Mouse (Mus musculus) heart, embryonic 16.5 days (tissue): Measurements from ENCODE around the gene Mrtfa. TPM values are rescaled to one million over a fixed set of nuclear protein-coding genes. Genes with fewer than 3 reads are reported as not detected.

Experiments used
- ATAC-seq: fragments of 200-750 bp; cut with Nextera tagmentation; replicated peaks from 2 replicates; pipeline ENCODE4 v1.8.0; 2017; ENCODE audit warnings: moderate number of reproducible peaks; ENCODE audit not compliant: insufficient read depth, low FRiP score; ENCODE audit errors: extremely low read depth
- H3K27ac ChIP-seq: fragments of 300-500 bp; sonication (generic); 2 replicates; pipeline ENCODE4 v1.5.1; 2014; ENCODE audit warnings: mild to moderate bottlenecking, low read length, control low read depth, moderate library complexity
- H3K27me3 ChIP-seq: fragments of 300-500 bp; sonication (generic); 2 replicates; pipeline ENCODE4 v1.6.1; 2014; ENCODE audit warnings: low read length, mixed read lengths; ENCODE audit not compliant: control insufficient read depth, insufficient read depth
- H3K36me3 ChIP-seq: fragments of 300-500 bp; sonication (generic); 2 replicates; pipeline ENCODE4 v1.6.1; 2014; ENCODE audit not compliant: control insufficient read depth, insufficient read depth
- H3K4me1 ChIP-seq: fragments of 300-500 bp; sonication (generic); 2 replicates; pipeline ENCODE4 v1.6.1; 2014; ENCODE audit warnings: low read length, mixed read lengths; ENCODE audit not compliant: control insufficient read depth, insufficient read depth
- H3K4me2 ChIP-seq: fragments of 300-500 bp; sonication (generic); 2 replicates; pipeline ENCODE4 v1.6.1; 2014; ENCODE audit warnings: low read depth, mild to moderate bottlenecking, control low read depth, low read length
- H3K4me3 ChIP-seq: fragments of 300-500 bp; sonication (generic); 2 replicates; pipeline ENCODE4 v1.5.1; 2014; ENCODE audit warnings: mild to moderate bottlenecking, control low read depth, low read length
- H3K9ac ChIP-seq: fragments of 300-500 bp; sonication (generic); 2 replicates; pipeline ENCODE4 v1.6.1; 2014; ENCODE audit warnings: low read length, control low read depth
- H3K9me3 ChIP-seq: fragments of 300-500 bp; sonication (generic); replicated peaks from 2 replicates; pipeline ENCODE4 v1.6.1; 2016; ENCODE audit warnings: low read length; ENCODE audit not compliant: control insufficient read depth
- WGBS: fragments of 180-500 bp; shearing (Covaris S2); extraction: QIAGEN DNeasy Blood & Tissue Kit; methylation state at CpG from one replicate; pipeline ENCODE4 v1.1.7; 2014; 5-methylcytosine and 5-hydroxymethylcytosine counted together
- polyA plus RNA-seq: library from polyadenylated mRNA; unstranded; fragments of >200 nt; fragmentation: Nextera tagmentation; extraction: Ambion mirVana; gene quantifications from 2 replicates; pipeline ENCODE4 v1.2.1, GENCODE M21; 2015

Gene Mrtfa
- 14.1 TPM in 2 replicates for polyA plus RNA-seq

- H3K36me3 ChIP-seq: no peaks in the 10 kb centered on the region
- WGBS: under 1% methylated on average over 47 of the region's 48 CpGs
- H3K4me2 ChIP-seq: peak within 1 kb of the TSS; percentile 97
- peak within 1 kb of the TSS; percentile 98 for H3K4me3 ChIP-seq
- peaks cover 17% of the 10 kb centered on the region; the same call in 1 of the 2 replicates for H3K4me1 ChIP-seq
- peak within 1 kb of the TSS; percentile 80 for H3K27ac ChIP-seq
- H3K9me3 ChIP-seq: no peaks in the 10 kb centered on the region
- no peaks in the 10 kb centered on the region for H3K27me3 ChIP-seq
- peak; percentile 99 for ATAC-seq
- peak within 1 kb of the TSS; percentile 95 for H3K9ac ChIP-seq
Observed at GRCm38 (mm10) chr15:81190630-81191178, at the start of gene Mrtfa. TSS of gene Mrtfa (minus strand) at chr15:81190757.

GRCm38 (mm10) chr15:81239794-81240343 is 49.3 kb upstream of the Mrtfa start:
- Histone ChIP-seq H3K27ac (no peak overlapping the region), H3K4me3 (no peak overlapping the region), H3K27me3 (peaks cover 14% of the 10 kb centered on the region), H3K9ac (no peak overlapping the region), H3K36me3 (no peaks in the 10 kb centered on the region), H3K4me1 (peaks cover 7% of the 10 kb centered on the region; the same call in 1 of the 2 replicates), H3K4me2 (no peak overlapping the region), H3K9me3 (peaks cover 7% of the 10 kb centered on the region; the same call in 1 of the 2 replicates)
- WGBS: 75% methylated on average over 13 of the region's 13 CpGs
- ATAC-seq: no peak

- no peak overlapping the region for H3K27ac ChIP-seq
- 24% methylated on average over 7 of the region's 7 CpGs for WGBS
- H3K27me3 ChIP-seq: peaks cover 18% of the 10 kb centered on the region
- H3K9me3 ChIP-seq: peaks cover 2% of the 10 kb centered on the region; the same call in 1 of the 2 replicates
- no peaks in the 10 kb centered on the region for H3K36me3 ChIP-seq
- no peak overlapping the region for H3K4me3 ChIP-seq
- H3K4me1 ChIP-seq: peaks cover 7% of the 10 kb centered on the region; the same call in 1 of the 2 replicates
- H3K4me2 ChIP-seq: no peak overlapping the region
- no peak overlapping the region for H3K9ac ChIP-seq
- no peak for ATAC-seq
Observed at GRCm38 (mm10) chr15:81239261-81239660, 48.7 kb upstream of the Mrtfa start.

DNA sequence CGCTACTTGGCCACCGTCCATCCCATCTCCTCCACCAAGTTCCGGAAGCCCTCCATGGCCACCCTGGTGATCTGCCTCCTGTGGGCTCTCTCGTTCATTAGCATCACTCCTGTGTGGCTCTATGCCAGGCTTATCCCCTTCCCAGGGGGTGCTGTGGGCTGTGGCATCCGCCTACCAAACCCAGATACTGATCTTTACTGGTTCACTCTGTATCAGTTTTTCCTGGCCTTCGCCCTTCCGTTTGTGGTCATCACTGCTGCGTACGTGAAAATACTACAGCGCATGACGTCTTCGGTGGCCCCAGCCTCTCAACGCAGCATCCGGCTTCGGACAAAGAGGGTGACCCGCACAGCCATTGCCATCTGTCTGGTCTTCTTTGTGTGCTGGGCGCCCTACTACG is 46.9 kb upstream of the Mrtfa start:
- peaks cover 7% of the 10 kb centered on the region; the same call in 1 of the 2 replicates for H3K4me1 ChIP-seq
- peaks cover 24% of the 10 kb centered on the region for H3K27me3 ChIP-seq
- no peak overlapping the region for H3K4me2 ChIP-seq
- no peaks in the 10 kb centered on the region for H3K9me3 ChIP-seq
- no peak overlapping the region for H3K27ac ChIP-seq
- H3K36me3 ChIP-seq: no peaks in the 10 kb centered on the region
- 88% methylated on average over 18 of the region's 18 CpGs for WGBS
- ATAC-seq: no peak
- H3K4me3 ChIP-seq: no peak overlapping the region
- H3K9ac ChIP-seq: no peak overlapping the region

DNA sequence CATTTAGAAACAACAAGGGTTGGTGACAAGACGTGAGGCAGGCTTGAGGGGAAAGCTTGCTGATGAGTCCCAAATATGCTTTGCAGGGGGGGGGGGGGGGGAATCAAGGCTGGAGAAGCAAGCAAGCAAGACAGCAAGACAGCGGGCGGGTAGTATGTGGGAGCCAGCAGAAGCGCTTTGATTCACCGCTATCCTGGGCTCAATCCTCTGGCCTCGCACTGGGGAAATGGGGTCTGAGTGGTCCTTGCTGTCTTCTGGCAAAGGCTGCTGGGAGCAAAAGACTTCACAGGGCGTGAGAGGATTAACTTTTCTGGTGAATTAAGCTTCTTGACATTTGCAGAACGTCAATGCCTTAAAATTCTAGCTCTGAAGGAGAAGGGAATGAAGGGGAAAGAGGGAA is 45.5 kb upstream of the Mrtfa start:
- peaks cover 24% of the 10 kb centered on the region for H3K27me3 ChIP-seq
- H3K9ac ChIP-seq: no peak overlapping the region
- 6% methylated on average over 8 of the region's 8 CpGs for WGBS
- no peak for ATAC-seq
- peaks cover 7% of the 10 kb centered on the region; the same call in 1 of the 2 replicates for H3K4me1 ChIP-seq
- H3K27ac ChIP-seq: no peak overlapping the region
- peak overlapping the region; percentile 70 for H3K4me2 ChIP-seq
- no peaks in the 10 kb centered on the region for H3K36me3 ChIP-seq
- H3K9me3 ChIP-seq: no peaks in the 10 kb centered on the region
- peak overlapping the region; percentile 45 for H3K4me3 ChIP-seq

DNA sequence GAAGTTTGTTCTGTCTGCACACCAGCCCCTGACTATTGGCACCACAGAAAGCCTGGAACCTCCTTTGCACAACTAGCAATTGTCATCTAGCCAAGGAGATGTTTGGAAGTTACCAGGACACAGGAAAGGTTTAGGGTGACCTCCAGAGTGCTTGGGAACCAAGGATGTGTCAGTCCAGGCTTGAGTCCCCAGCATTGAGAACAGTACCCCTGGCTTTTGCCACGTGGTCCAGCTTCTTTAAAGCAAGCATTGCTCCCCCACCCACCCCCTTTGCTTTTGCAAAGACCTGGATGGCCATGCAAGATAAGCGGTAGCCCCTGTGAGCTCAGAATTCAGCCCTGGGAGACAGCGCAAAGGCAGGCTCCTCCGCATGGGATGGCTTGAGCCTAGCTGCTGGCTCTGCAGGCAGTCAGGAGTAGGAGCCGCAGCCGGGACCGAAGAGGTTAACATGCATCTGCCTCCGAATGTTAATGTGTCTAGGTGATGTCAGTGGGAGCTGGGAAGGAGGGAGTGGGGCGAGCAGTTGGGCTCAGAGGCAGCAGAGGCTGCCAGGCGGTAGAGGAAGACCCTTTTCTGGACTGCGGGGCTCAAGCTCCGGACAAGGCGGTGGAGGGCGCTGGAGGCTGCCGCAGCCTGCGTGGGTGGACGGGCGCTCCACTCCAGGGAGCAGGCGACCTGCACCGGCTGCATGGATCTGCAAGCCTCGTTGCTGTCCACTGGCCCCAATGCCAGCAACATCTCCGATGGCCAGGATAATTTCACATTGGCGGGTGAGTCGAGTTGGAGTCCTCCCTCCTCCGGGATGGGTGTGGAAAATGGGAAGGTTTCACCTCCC is 44.7 kb upstream of the Mrtfa start, which contains the start of gene Mchr1:
Mchr1 (plus strand) TSS at position 414 of the 835 bp plus-strand sequence.
- WGBS: 2% methylated on average over 25 of the region's 25 CpGs
- 0 out of 2 replicates have a peak, but pooled peaks have one; percentile 32 for ATAC-seq
- H3K4me1 ChIP-seq: peaks cover 7% of the 10 kb centered on the region; the same call in 1 of the 2 replicates
- peak within 1 kb of the TSS; percentile 45 for H3K4me3 ChIP-seq
- peak within 1 kb of the TSS; percentile 70 for H3K4me2 ChIP-seq
- H3K27me3 ChIP-seq: peaks cover 24% of the 10 kb centered on the region
- no peak within 1 kb of the TSS for H3K27ac ChIP-seq
- no peaks in the 10 kb centered on the region for H3K9me3 ChIP-seq
- peak within 1 kb of the TSS; percentile 33 for H3K9ac ChIP-seq
- no peaks in the 10 kb centered on the region for H3K36me3 ChIP-seq

GRCm38 (mm10) chr15:81231325-81231724 is 40.8 kb upstream of the Mrtfa start:
- ATAC-seq: no peak
- WGBS: 59% methylated on average over 7 of the region's 7 CpGs
- no peaks in the 10 kb centered on the region for H3K9me3 ChIP-seq

DNA sequence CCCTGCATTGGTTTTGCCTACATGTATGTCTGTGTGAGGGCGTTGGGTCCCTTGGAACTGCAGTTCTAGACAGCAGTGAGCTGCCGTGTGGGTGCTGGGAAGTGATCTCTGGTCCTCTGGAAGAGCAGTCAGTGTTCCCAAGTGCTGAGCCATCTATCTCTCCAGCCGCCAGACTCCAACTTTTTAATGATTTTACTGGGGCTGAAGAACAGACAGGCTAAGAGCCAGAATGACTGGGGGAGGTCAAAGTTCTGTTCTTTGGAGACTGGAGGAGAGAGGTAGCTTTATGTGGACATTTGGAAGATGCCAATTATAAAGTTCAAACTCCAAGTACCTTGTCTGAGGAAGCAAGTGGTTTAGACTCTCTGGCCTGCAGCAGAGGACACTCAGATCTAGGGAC is 39.2 kb upstream of the Mrtfa start:
- no peak overlapping the region for H3K27ac ChIP-seq
- no peak overlapping the region for H3K4me2 ChIP-seq
- no peak for ATAC-seq
- no peak overlapping the region for H3K9ac ChIP-seq
- H3K4me3 ChIP-seq: no peak overlapping the region
- no peaks in the 10 kb centered on the region for H3K36me3 ChIP-seq
- H3K4me1 ChIP-seq: no peaks in the 10 kb centered on the region
- WGBS: 63% methylated on average over 3 of the region's 3 CpGs
- H3K9me3 ChIP-seq: no peaks in the 10 kb centered on the region
- peaks cover 10% of the 10 kb centered on the region for H3K27me3 ChIP-seq

More at GRCm38 (mm10) chr15:81231325-81231724, 40.8 kb upstream of the Mrtfa start:
- no peaks in the 10 kb centered on the region for H3K36me3 ChIP-seq
- H3K4me1 ChIP-seq: peaks cover 7% of the 10 kb centered on the region; the same call in 1 of the 2 replicates
- H3K27me3 ChIP-seq: peaks cover 14% of the 10 kb centered on the region
- no peak overlapping the region for H3K4me3 ChIP-seq
- no peak overlapping the region for H3K4me2 ChIP-seq
- H3K9ac ChIP-seq: no peak overlapping the region
- H3K27ac ChIP-seq: no peak overlapping the region
